Mouse (Mus musculus) ES-E14 (cell line): ENCODE results near the gene Extl2. TPM values are rescaled to one million over a fixed set of nuclear protein-coding genes. Genes with fewer than 3 reads are reported as not detected.

Experiments used
- DNase-seq: peaks from one replicate; pipeline ENCODE4 v3.0.0-alpha.2; 2013; ENCODE audit warnings: low read depth, low spot score
- H3K27ac ChIP-seq: 2 replicates; pipeline ENCODE4 v1.5.1; 2012; ENCODE audit warnings: low read depth, mild to moderate bottlenecking, low read length, moderate library complexity, mixed read lengths; ENCODE audit not compliant: poor library complexity, insufficient read depth, severe bottlenecking
- H3K36me3 ChIP-seq: 2 replicates; pipeline ENCODE4 v1.6.1; 2012; ENCODE audit warnings: mild to moderate bottlenecking, low read length, moderate library complexity, mixed read lengths; ENCODE audit not compliant: control insufficient read depth, poor library complexity, insufficient read depth, severe bottlenecking
- H3K4me1 ChIP-seq, 2 experiments: fragments of 150-350 bp in 1 of 2; sonication (generic) in 1 of 2; 2 replicates each; pipeline ENCODE4 v1.6.1; 2012; ENCODE audit warnings: low read length in 2 of 2, mild to moderate bottlenecking in 1 of 2, mixed read lengths in 1 of 2; ENCODE audit not compliant: control insufficient read depth in 2 of 2, insufficient read depth in 2 of 2, poor library complexity in 1 of 2
- H3K4me3 ChIP-seq, 2 experiments: fragments of 150-350 bp in 1 of 2; sonication (generic) in 1 of 2; 2 replicates each; pipeline ENCODE4 v1.5.1; 2012; ENCODE audit warnings: low read length in 2 of 2, low read depth in 1 of 2, mild to moderate bottlenecking in 1 of 2, mixed read lengths in 1 of 2; ENCODE audit not compliant: insufficient read depth in 1 of 2, poor library complexity in 1 of 2, severe bottlenecking in 1 of 2
- H3K9ac ChIP-seq: 2 replicates; pipeline ENCODE4 v1.6.1; 2012; ENCODE audit warnings: low read depth, mild to moderate bottlenecking, low read length, mixed read lengths; ENCODE audit not compliant: poor library complexity, insufficient read depth, severe bottlenecking
- H3K9me3 ChIP-seq: fragments of 150-350 bp; sonication (generic); 2 replicates; pipeline ENCODE4 v1.6.1; 2012; ENCODE audit warnings: low read depth, mild to moderate bottlenecking, low read length; ENCODE audit not compliant: control insufficient read depth, insufficient read depth
- CHD2 ChIP-seq: IDR thresholded peaks from 2 replicates; pipeline ENCODE4 v1.6.1; 2014; ENCODE audit warnings: mild to moderate bottlenecking, low read depth, low read length, inconsistent platforms
- HCFC1 ChIP-seq: IDR thresholded peaks from 2 replicates; pipeline ENCODE4 v1.6.1; 2012; ENCODE audit warnings: low read length, inconsistent platforms, borderline replicate concordance; ENCODE audit not compliant: insufficient read depth
- MAFK ChIP-seq: IDR thresholded peaks from 2 replicates; pipeline ENCODE4 v1.6.1; 2014; ENCODE audit warnings: mild to moderate bottlenecking, low read depth, low read length, inconsistent platforms; ENCODE audit not compliant: insufficient read depth
- ZC3H11A ChIP-seq: IDR thresholded peaks from 2 replicates; pipeline ENCODE4 v1.6.1; 2012; ENCODE audit warnings: low read depth, mild to moderate bottlenecking, inconsistent platforms, low read length, borderline replicate concordance
- ZNF384 ChIP-seq: IDR thresholded peaks from 2 replicates; pipeline ENCODE4 v1.6.1; 2012; ENCODE audit warnings: low read depth, low read length, inconsistent platforms
- in situ Hi-C, 2 experiments: fragments of 600-800 bp; cut with MboI; formaldehyde crosslinking; loops; one replicate each; pipeline ENCODE4 v1.15.1; 2025; ENCODE audit warnings: low sequenced_read_pairs in 2 of 2, inconsistent platforms in 1 of 2; ENCODE audit not compliant: unreplicated experiment in 2 of 2
- total RNA-seq: library from RNA; depleted of rRNA; stranded (reverse); fragments of 300-350 nt; gene quantifications from 2 replicates; pipeline ENCODE4 v1.2.3, GENCODE M21; 2012; rRNA removed

The Extl2 gene
- total RNA-seq = 8.4 and 8.8 TPM in 2 replicates

DNA sequence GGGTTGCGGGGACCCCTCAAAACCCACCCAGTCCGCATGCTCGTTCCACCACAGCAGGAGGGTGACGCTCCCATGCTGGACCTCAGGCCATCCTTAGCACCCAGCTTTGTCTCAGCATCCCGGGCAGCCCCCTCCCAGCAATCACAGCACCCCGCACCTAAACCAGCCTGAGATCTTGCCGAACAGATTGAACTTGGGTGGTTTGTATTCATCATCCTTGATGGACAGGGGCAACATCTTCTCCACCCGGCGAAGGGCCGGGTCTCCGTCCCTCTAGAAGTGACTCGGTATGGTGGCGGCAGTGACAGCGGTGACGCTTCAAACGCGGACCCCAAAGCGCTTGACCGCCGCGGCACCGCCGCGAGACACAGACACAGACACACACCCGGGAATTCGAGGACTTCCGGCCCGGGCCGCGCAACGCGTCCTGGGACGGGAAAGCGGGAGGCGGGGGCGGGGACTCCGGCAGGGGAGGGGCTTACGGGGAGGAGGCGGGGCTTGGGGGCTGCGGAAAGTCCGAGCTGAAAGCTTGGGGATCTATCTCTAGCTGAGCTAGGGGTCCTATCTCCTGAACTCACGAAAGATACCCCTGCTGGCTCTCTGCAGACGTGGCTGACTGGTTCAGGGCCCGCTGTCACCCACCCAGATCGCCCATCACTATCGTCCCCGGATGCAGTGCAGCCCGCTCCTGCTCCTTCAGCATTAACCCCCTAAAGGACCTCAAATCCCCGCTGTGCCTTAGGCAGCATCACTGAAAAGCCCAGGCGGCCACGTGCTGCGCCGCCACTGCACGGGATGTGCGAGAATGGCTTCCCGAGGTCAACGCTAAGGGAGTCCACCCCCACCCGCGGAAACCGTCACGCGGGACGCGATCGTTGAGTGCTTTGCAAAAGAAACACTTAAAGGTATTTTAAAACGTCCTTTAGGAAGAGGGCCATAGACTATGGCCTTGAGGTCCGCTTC lies at the start of gene Extl2, which contains the start of gene Slc30a7:
Gene Extl2 (plus strand): TSS at position 485 of the 963 bp plus-strand sequence.
Gene Slc30a7 (minus strand): TSS at position 429 of the 963 bp plus-strand sequence.
- peak; percentile 67 for DNase-seq
- H3K36me3 ChIP-seq = peaks cover 2% of the 10 kb centered on the region
- peaks cover 0 to 5% of the 10 kb centered on the region in 2 experiments; a peak in 1 of 4 replicates for H3K4me1 ChIP-seq
- H3K9ac ChIP-seq = peak within 1 kb of the TSS; percentile 79
- H3K9me3 ChIP-seq = no peaks in the 10 kb centered on the region
- in situ Hi-C loops = no loop called here
- H3K4me3 ChIP-seq = peak within 1 kb of the TSS; percentile 86 to 99
- no peak for TF ChIP-seq ZNF384
- TF ChIP-seq HCFC1 = no peak
- TF ChIP-seq MAFK = no peak
- TF ChIP-seq ZC3H11A = no peak
- TF ChIP-seq CHD2 = no peak
- no peak within 1 kb of the TSS for H3K27ac ChIP-seq

DNA sequence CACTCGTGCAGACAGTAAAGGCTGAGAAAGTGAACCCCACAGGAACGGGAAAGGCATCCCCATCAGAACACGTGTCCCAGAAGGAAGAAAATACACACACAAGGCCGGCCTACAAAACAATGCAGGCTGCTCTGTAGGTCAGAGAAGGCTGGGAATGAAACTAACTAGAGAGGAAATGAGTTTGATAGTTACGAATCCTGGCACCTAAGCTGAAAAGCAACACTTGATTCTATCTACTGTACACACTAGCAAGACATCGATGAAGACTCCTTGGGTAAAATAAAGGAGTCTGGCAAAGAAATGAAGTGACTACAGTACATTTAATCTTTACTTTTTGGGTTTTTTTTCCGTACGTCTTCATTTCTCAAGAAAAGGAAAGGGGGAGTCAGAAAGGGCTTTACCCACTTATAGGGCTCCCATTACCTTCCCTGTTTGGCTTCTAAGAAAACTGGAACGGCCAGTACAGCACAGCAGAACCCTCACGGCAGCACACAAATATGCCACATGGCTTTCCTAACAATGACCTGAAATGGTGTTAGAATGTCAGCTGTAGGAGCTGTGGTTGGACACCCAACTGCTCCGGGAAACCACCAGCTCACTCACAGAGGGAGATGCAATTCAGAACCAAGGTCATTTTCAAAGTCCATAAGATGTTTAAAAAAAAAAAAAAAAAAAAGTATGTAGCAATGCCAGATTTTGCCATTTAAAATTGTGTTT lies 45.8 kb upstream of the Extl2 start:
- Histone ChIP-seq H3K4me1 (no peaks in the 10 kb centered on the region), H3K9ac (no peak overlapping the region), H3K36me3 (no peaks in the 10 kb centered on the region), H3K9me3 (no peaks in the 10 kb centered on the region), H3K4me3 (no peak overlapping the region), H3K27ac (no peak overlapping the region)
- in situ Hi-C loops = no loop called here
- DNase-seq = no peak
- TF ChIP-seq MAFK (no peak), ZNF384 (no peak), HCFC1 (no peak)

DNA sequence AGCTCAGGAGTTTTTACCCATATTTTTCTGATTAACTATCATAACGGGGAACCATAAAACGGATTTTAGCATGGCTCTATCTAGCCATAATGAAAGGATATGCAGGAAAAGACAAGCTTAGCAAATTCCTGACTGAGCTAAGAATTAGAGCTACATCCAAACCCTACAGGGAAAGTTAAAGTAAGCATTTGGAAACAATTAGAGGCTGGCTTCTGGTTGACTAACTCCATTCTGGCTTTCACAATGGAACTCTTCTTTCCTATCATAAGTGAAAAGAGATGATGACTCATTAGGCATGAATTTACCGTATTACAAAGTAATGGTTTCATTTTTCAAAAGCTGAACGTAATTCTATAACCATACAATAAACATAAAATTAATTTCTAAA lies 45.2 kb upstream of the Extl2 start:
- DNase-seq = no peak
- Histone ChIP-seq H3K9ac (no peak overlapping the region), H3K27ac (no peak overlapping the region), H3K9me3 (no peaks in the 10 kb centered on the region), H3K4me1 (no peaks in the 10 kb centered on the region), H3K36me3 (no peaks in the 10 kb centered on the region), H3K4me3 (no peak overlapping the region)
- TF ChIP-seq HCFC1 (no peak), CHD2 (no peak), MAFK (no peak), ZC3H11A (no peak), ZNF384 (no peak)
- in situ Hi-C loops = no loop called here

DNA sequence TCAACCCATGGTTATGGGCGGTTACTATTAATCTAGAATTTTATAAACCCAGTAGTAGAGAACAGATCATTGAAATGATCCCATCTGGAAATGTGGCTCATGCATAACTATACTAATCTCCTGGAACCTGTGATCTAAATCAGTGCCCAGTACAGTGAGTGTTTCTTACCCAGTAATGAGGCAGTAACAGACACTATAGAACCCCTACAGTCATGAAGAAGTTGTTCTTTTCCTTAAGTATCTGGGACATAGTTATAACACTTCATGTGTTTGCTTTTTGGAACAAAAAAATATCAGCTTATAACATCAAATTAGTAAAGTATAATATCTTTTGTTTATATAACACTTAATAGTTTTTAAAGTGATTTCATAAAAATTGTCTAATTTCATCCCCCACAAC lies 43.7 kb upstream of the Extl2 start:
- no peaks in the 10 kb centered on the region for H3K9me3 ChIP-seq
- H3K4me3 ChIP-seq = no peak overlapping the region
- TF ChIP-seq MAFK (no peak), ZC3H11A (no peak), HCFC1 (no peak)
- H3K9ac ChIP-seq = no peak overlapping the region
- no peak for DNase-seq
- no peaks in the 10 kb centered on the region for H3K36me3 ChIP-seq
- no peak overlapping the region for H3K27ac ChIP-seq
- no peaks in the 10 kb centered on the region for H3K4me1 ChIP-seq
- in situ Hi-C loops = no loop called here
